Mouse (Mus musculus): ENCODE data around the gene Naa35. TPM values are rescaled to one million over a fixed set of nuclear protein-coding genes. Genes with fewer than 3 reads are reported as not detected.

The Naa35 gene
- polyA plus RNA-seq, 1 experiment from 2014 or later = 177 TPM

GRCm38 (mm10) chr13:59618463-59618862, 33.4 kb downstream of the Naa35 start:
- H3K9me3 ChIP-seq (ENCODE audit: control insufficient read depth, low read length) = no peaks in the 10 kb centered on the region
- no peak overlapping the region for H3K27ac ChIP-seq (ENCODE audit: low read length)
- H3K4me2 ChIP-seq (ENCODE audit: low read length) = no peak overlapping the region
- H3K27me3 ChIP-seq (replicated peaks; ENCODE audit: control insufficient read depth, insufficient read depth, low read length) = no peaks in the 10 kb centered on the region
- no peak for ATAC-seq
- no peaks in the 10 kb centered on the region for H3K4me1 ChIP-seq (replicated peaks; ENCODE audit: control insufficient read depth, insufficient read depth, low read length)
- no peak overlapping the region for H3K9ac ChIP-seq (replicated peaks; ENCODE audit: low read depth, low read length)
- 90% methylated on average over 6 of the region's 6 CpGs for WGBS
- peaks cover 22% of the 10 kb centered on the region for H3K36me3 ChIP-seq (ENCODE audit: control insufficient read depth, insufficient read depth)
- no peak overlapping the region for H3K4me3 ChIP-seq (replicated peaks; ENCODE audit: low read length)

- no peaks in the 10 kb centered on the region for H3K4me1 ChIP-seq (replicated peaks; ENCODE audit: control insufficient read depth, insufficient read depth, low read length)
- no peak for ATAC-seq
- no peaks in the 10 kb centered on the region for H3K9me3 ChIP-seq (ENCODE audit: control insufficient read depth, low read length)
- peaks cover 40% of the 10 kb centered on the region for H3K36me3 ChIP-seq (ENCODE audit: control insufficient read depth, insufficient read depth)
- no peaks in the 10 kb centered on the region for H3K27me3 ChIP-seq (replicated peaks; ENCODE audit: control insufficient read depth, insufficient read depth, low read length)
- H3K4me3 ChIP-seq (replicated peaks; ENCODE audit: low read length) = no peak overlapping the region
- H3K9ac ChIP-seq (replicated peaks; ENCODE audit: low read depth, low read length) = no peak overlapping the region
- H3K27ac ChIP-seq (ENCODE audit: low read length) = no peak overlapping the region
- WGBS = 91% methylated on average over 7 of the region's 7 CpGs
- no peak overlapping the region for H3K4me2 ChIP-seq (ENCODE audit: low read length)
Measured at GRCm38 (mm10) chr13:59621643-59622489, 36.8 kb downstream of the Naa35 start.

GRCm38 (mm10) chr13:59624389-59624788, 39.3 kb downstream of the Naa35 start:
- Histone ChIP-seq H3K4me3 (replicated peaks; ENCODE audit: low read length) (no peak overlapping the region), H3K4me2 (ENCODE audit: low read length) (no peak overlapping the region), H3K27ac (ENCODE audit: low read length) (no peak overlapping the region), H3K27me3 (replicated peaks; ENCODE audit: control insufficient read depth, insufficient read depth, low read length) (no peaks in the 10 kb centered on the region), H3K4me1 (replicated peaks; ENCODE audit: control insufficient read depth, insufficient read depth, low read length) (no peaks in the 10 kb centered on the region), H3K9me3 (ENCODE audit: control insufficient read depth, low read length) (no peaks in the 10 kb centered on the region), H3K36me3 (ENCODE audit: control insufficient read depth, insufficient read depth) (peaks cover 45% of the 10 kb centered on the region), H3K9ac (replicated peaks; ENCODE audit: low read depth, low read length) (no peak overlapping the region)
- WGBS = 80% methylated on average over 3 of the region's 3 CpGs
- ATAC-seq = no peak

GRCm38 (mm10) chr13:59624903-59625302, 39.8 kb downstream of the Naa35 start:
- H3K9ac ChIP-seq (replicated peaks; ENCODE audit: low read depth, low read length) = no peak overlapping the region
- no peak overlapping the region for H3K27ac ChIP-seq (ENCODE audit: low read length)
- no peak for ATAC-seq
- H3K4me2 ChIP-seq (ENCODE audit: low read length) = no peak overlapping the region
- no peaks in the 10 kb centered on the region for H3K27me3 ChIP-seq (replicated peaks; ENCODE audit: control insufficient read depth, insufficient read depth, low read length)
- H3K36me3 ChIP-seq (ENCODE audit: control insufficient read depth, insufficient read depth) = peaks cover 49% of the 10 kb centered on the region
- H3K4me3 ChIP-seq (replicated peaks; ENCODE audit: low read length) = no peak overlapping the region
- no peaks in the 10 kb centered on the region for H3K9me3 ChIP-seq (ENCODE audit: control insufficient read depth, low read length)
- WGBS = 91% methylated on average over 5 of the region's 5 CpGs
- no peaks in the 10 kb centered on the region for H3K4me1 ChIP-seq (replicated peaks; ENCODE audit: control insufficient read depth, insufficient read depth, low read length)

DNA sequence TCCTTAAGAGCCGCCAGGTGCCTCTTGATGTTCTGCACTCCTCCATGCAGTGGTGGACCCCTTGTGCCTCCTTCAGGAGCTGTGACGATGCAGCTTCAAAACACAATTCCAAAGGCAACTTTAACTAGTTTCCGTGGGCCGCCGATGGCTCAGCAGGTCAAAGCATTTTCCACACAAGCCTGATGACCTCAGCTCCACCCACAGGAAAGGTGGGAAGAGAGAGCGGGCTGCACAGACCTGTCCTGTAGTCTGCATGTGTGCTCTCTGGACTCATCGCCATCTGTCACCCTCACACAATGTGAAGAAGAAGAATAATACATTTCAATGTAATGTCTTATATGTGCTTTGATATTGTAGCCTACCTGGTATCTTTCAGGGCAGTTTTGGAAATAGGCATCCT, 41.7 kb downstream of the Naa35 start:
- no peak for ATAC-seq
- H3K9me3 ChIP-seq (ENCODE audit: control insufficient read depth, low read length) = no peaks in the 10 kb centered on the region
- 89% methylated on average over 7 of the region's 7 CpGs for WGBS
- peaks cover 59% of the 10 kb centered on the region for H3K36me3 ChIP-seq (ENCODE audit: control insufficient read depth, insufficient read depth)
- H3K27me3 ChIP-seq (replicated peaks; ENCODE audit: control insufficient read depth, insufficient read depth, low read length) = no peaks in the 10 kb centered on the region
- H3K9ac ChIP-seq (replicated peaks; ENCODE audit: low read depth, low read length) = no peak overlapping the region
- H3K4me1 ChIP-seq (replicated peaks; ENCODE audit: control insufficient read depth, insufficient read depth, low read length) = no peaks in the 10 kb centered on the region
- no peak overlapping the region for H3K4me2 ChIP-seq (ENCODE audit: low read length)
- no peak overlapping the region for H3K27ac ChIP-seq (ENCODE audit: low read length)
- no peak overlapping the region for H3K4me3 ChIP-seq (replicated peaks; ENCODE audit: low read length)

- H3K9ac ChIP-seq (replicated peaks; ENCODE audit: low read depth, low read length) = no peak overlapping the region
- H3K9me3 ChIP-seq (ENCODE audit: control insufficient read depth, low read length) = no peaks in the 10 kb centered on the region
- no peaks in the 10 kb centered on the region for H3K27me3 ChIP-seq (replicated peaks; ENCODE audit: control insufficient read depth, insufficient read depth, low read length)
- H3K4me3 ChIP-seq (replicated peaks; ENCODE audit: low read length) = no peak overlapping the region
- WGBS = 79% methylated on average over 5 of the region's 5 CpGs
- no peak for ATAC-seq
- H3K27ac ChIP-seq (ENCODE audit: low read length) = no peak overlapping the region
- H3K4me1 ChIP-seq (replicated peaks; ENCODE audit: control insufficient read depth, insufficient read depth, low read length) = no peaks in the 10 kb centered on the region
- H3K36me3 ChIP-seq (ENCODE audit: control insufficient read depth, insufficient read depth) = peaks cover 49% of the 10 kb centered on the region
- H3K4me2 ChIP-seq (ENCODE audit: low read length) = no peak overlapping the region
Measured at GRCm38 (mm10) chr13:59634637-59635036, 49.6 kb downstream of the Naa35 start.

DNA sequence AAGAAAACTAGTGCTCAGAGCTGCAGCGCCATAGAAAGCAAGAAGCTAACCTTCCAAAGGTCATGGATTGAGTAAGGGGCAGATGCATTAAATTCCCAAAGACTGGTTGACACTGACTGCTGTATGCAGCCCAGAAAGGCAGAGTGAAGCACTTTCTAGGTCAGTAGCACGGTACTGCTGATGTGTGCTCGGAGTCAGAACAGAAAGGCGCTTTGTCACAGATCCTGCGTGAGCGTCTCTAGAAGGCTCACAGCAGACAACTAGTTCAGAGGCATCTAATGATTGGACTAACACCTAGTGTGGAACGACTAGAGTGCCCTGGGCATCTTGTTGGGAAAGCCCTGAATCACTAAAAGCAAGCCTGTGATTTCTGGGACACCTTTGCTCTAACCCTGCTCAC, 52.7 kb downstream of the Naa35 start:
- no peak for ATAC-seq
- H3K4me2 ChIP-seq (ENCODE audit: low read length) = no peak overlapping the region
- H3K9me3 ChIP-seq (ENCODE audit: control insufficient read depth, low read length) = no peaks in the 10 kb centered on the region
- 94% methylated on average over 7 of the region's 7 CpGs for WGBS
- no peak overlapping the region for H3K4me3 ChIP-seq (replicated peaks; ENCODE audit: low read length)
- no peaks in the 10 kb centered on the region for H3K4me1 ChIP-seq (replicated peaks; ENCODE audit: control insufficient read depth, insufficient read depth, low read length)
- no peaks in the 10 kb centered on the region for H3K27me3 ChIP-seq (replicated peaks; ENCODE audit: control insufficient read depth, insufficient read depth, low read length)
- H3K9ac ChIP-seq (replicated peaks; ENCODE audit: low read depth, low read length) = no peak overlapping the region
- peaks cover 22% of the 10 kb centered on the region for H3K36me3 ChIP-seq (ENCODE audit: control insufficient read depth, insufficient read depth)
- H3K27ac ChIP-seq (ENCODE audit: low read length) = no peak overlapping the region

GRCm38 (mm10) chr13:59639368-59640177, 54.5 kb downstream of the Naa35 start:
- H3K36me3 ChIP-seq (ENCODE audit: control insufficient read depth, insufficient read depth) = peaks cover 15% of the 10 kb centered on the region
- no peak overlapping the region for H3K9ac ChIP-seq (replicated peaks; ENCODE audit: low read depth, low read length)
- H3K27me3 ChIP-seq (replicated peaks; ENCODE audit: control insufficient read depth, insufficient read depth, low read length) = no peaks in the 10 kb centered on the region
- ATAC-seq = no peak
- no peak overlapping the region for H3K4me3 ChIP-seq (replicated peaks; ENCODE audit: low read length)
- no peak overlapping the region for H3K4me2 ChIP-seq (ENCODE audit: low read length)
- no peak overlapping the region for H3K27ac ChIP-seq (ENCODE audit: low read length)
- no peaks in the 10 kb centered on the region for H3K4me1 ChIP-seq (replicated peaks; ENCODE audit: control insufficient read depth, insufficient read depth, low read length)
- WGBS = 87% methylated on average over 16 of the region's 16 CpGs
- no peaks in the 10 kb centered on the region for H3K9me3 ChIP-seq (ENCODE audit: control insufficient read depth, low read length)

DNA sequence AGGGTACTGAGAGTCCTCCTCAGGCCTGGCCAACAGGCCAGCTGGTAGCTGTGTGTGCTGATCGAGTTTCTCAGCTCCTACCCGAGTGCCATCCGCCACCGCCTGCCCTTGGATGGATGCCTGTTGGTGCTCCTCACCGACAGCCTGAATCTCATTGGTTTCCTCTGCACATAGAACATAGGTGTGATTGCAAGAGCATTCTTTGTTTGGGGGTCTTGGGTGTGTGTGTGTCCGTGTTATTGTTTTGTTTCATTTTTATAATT, 55.0 kb downstream of the Naa35 start:
- Histone ChIP-seq H3K9ac (replicated peaks; ENCODE audit: low read depth, low read length) (no peak overlapping the region), H3K36me3 (ENCODE audit: control insufficient read depth, insufficient read depth) (peaks cover 19% of the 10 kb centered on the region), H3K4me1 (replicated peaks; ENCODE audit: control insufficient read depth, insufficient read depth, low read length) (no peaks in the 10 kb centered on the region), H3K9me3 (ENCODE audit: control insufficient read depth, low read length) (no peaks in the 10 kb centered on the region), H3K27ac (ENCODE audit: low read length) (no peak overlapping the region), H3K4me3 (replicated peaks; ENCODE audit: low read length) (no peak overlapping the region), H3K27me3 (replicated peaks; ENCODE audit: control insufficient read depth, insufficient read depth, low read length) (no peaks in the 10 kb centered on the region), H3K4me2 (ENCODE audit: low read length) (no peak overlapping the region)
- ATAC-seq = no peak
- WGBS = 91% methylated on average over 6 of the region's 6 CpGs
